Mouse (Mus musculus) hindbrain, postnatal 0 days (tissue): ENCODE data around the gene 2210011C24Rik. TPM values are rescaled to one million over a fixed set of nuclear protein-coding genes. Genes with fewer than 3 reads are reported as not detected.
"Not testable (repeated sequence)": the region's sequence is repeated elsewhere in the genome, so short reads cannot be mapped to it uniquely, and the experiment has no call there.

Experiments used
- ATAC-seq: fragments of 200-750 bp; cut with Nextera tagmentation; 2 replicates; pipeline ENCODE4 v1.8.0; 2017; ENCODE audit warnings: mild to moderate bottlenecking, moderate TSS enrichment, moderate library complexity
- DNase-seq: peaks from one replicate; pipeline ENCODE4 v3.0.0-alpha.2; 2015; ENCODE audit warnings: low spot score
- H3K27ac ChIP-seq: fragments of 300-500 bp; sonication (generic); 2 replicates; pipeline ENCODE4 v1.5.1; 2014; ENCODE audit warnings: mild to moderate bottlenecking
- H3K27me3 ChIP-seq: fragments of 300-500 bp; sonication (generic); 2 replicates; pipeline ENCODE4 v1.6.1; 2014; ENCODE audit warnings: low read length, mixed read lengths; ENCODE audit not compliant: insufficient read depth
- H3K36me3 ChIP-seq: fragments of 300-500 bp; sonication (generic); 2 replicates; pipeline ENCODE4 v1.6.1; 2014; ENCODE audit warnings: low read length, mixed read lengths; ENCODE audit not compliant: insufficient read depth
- H3K4me1 ChIP-seq: fragments of 300-500 bp; sonication (generic); 2 replicates; pipeline ENCODE4 v1.6.1; 2014; ENCODE audit warnings: antibody characterized with exemption, low read length, mixed read lengths; ENCODE audit not compliant: insufficient read depth
- H3K4me2 ChIP-seq: fragments of 300-500 bp; sonication (generic); 2 replicates; pipeline ENCODE4 v1.6.1; 2014; ENCODE audit warnings: low read depth, mild to moderate bottlenecking, low read length, moderate library complexity, mixed read lengths
- H3K4me3 ChIP-seq: fragments of 300-500 bp; sonication (generic); 2 replicates; pipeline ENCODE4 v1.5.1; 2014; ENCODE audit warnings: low read length
- H3K9ac ChIP-seq: fragments of 300-500 bp; sonication (generic); replicated peaks from 2 replicates; pipeline ENCODE4 v1.6.1; 2014; ENCODE audit warnings: mild to moderate bottlenecking, low read length, moderate library complexity, mixed read lengths
- H3K9me3 ChIP-seq: fragments of 300-500 bp; sonication (generic); 2 replicates; pipeline ENCODE4 v1.6.1; 2016; ENCODE audit warnings: low read length, mixed read lengths
- CTCF ChIP-seq: IDR thresholded peaks from 2 replicates; pipeline ENCODE4 v1.5.1; 2016; ENCODE audit warnings: antibody characterized with exemption, control low read depth, low read depth
- WGBS: fragments of 180-500 bp; shearing (Covaris S2); extraction: QIAGEN DNeasy Blood & Tissue Kit; methylation state at CpG from one replicate; pipeline ENCODE4 v1.1.7; 2014; 5-methylcytosine and 5-hydroxymethylcytosine counted together
- polyA plus RNA-seq: library from polyadenylated mRNA; unstranded; fragments of >200 nt; fragmentation: Nextera tagmentation; extraction: Ambion mirVana; gene quantifications from 2 replicates; pipeline ENCODE4 v1.2.1, GENCODE M21; 2015
- total RNA-seq: library from RNA; depleted of rRNA; stranded (reverse); fragments of >200 nt; gene quantifications from 2 replicates; pipeline ENCODE4 v1.2.3, GENCODE M21; 2014

The 2210011C24Rik gene
- total and polyA plus RNA-seq, 2 experiments from 2014 or later, result 1.9 to 4.2 TPM

- no peaks in the 10 kb centered on the region for H3K27me3 ChIP-seq
- WGBS, result 93% methylated on average over 7 of the region's 7 CpGs
- no peak overlapping the region for H3K4me2 ChIP-seq
- H3K4me3 ChIP-seq, result no peak overlapping the region
- H3K9ac ChIP-seq, result no peak overlapping the region
- no peaks in the 10 kb centered on the region for H3K9me3 ChIP-seq
- no peak for ATAC-seq
- H3K4me1 ChIP-seq, result no peaks in the 10 kb centered on the region
- H3K36me3 ChIP-seq, result peaks cover 63% of the 10 kb centered on the region
- H3K27ac ChIP-seq, result no peak overlapping the region
- TF ChIP-seq CTCF, result no peak
- DNase-seq, result no peak
These were observed 22.7 kb downstream of the 2210011C24Rik start for GRCm38 (mm10) chr8:83989243-83989642.

DNA sequence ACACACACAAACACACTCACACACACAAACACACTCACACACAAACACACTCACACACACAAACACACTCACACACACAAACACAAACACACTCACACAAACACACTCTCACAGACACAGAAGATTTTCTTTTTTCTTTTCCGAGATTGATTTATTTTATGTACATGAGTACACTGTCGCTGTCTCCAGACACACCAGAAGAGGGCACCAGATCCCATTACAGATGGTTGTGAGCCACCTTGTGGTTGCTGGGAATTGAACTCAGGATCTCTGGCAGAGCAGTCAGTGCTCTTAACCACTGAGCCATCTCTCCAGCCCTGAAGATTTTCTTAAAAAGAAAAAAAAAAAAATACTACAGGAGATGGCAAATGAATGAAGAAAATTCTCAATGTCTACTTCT, 28.7 kb downstream of the 2210011C24Rik start:
- 95% methylated on average over 2 of the region's 2 CpGs for WGBS
- H3K4me1 ChIP-seq, result not testable (repeated sequence)
- H3K36me3 ChIP-seq, result peaks cover 57% of the 10 kb centered on the region

GRCm38 (mm10) chr8:83982449-83982848, 29.5 kb downstream of the 2210011C24Rik start:
- no peak overlapping the region for H3K4me2 ChIP-seq
- H3K9ac ChIP-seq, result no peak overlapping the region
- WGBS, result 90% methylated on average over 4 of the region's 4 CpGs
- H3K27ac ChIP-seq, result no peak overlapping the region
- peaks cover 3% of the 10 kb centered on the region; the same call in 1 of the 2 replicates for H3K4me1 ChIP-seq
- DNase-seq (no peak), ATAC-seq (no peak)
- H3K27me3 ChIP-seq, result no peaks in the 10 kb centered on the region
- no peak overlapping the region for H3K4me3 ChIP-seq
- TF ChIP-seq CTCF, result no peak
- H3K9me3 ChIP-seq, result no peaks in the 10 kb centered on the region
- peaks cover 51% of the 10 kb centered on the region for H3K36me3 ChIP-seq

More for the DNA sequence above, 28.7 kb downstream of the 2210011C24Rik start:
- peak; percentile 36 for TF ChIP-seq CTCF
- not testable (repeated sequence) for H3K4me3 ChIP-seq, H3K9ac ChIP-seq, DNase-seq, H3K27me3 ChIP-seq, H3K9me3 ChIP-seq, H3K4me2 ChIP-seq, ATAC-seq, H3K27ac ChIP-seq

DNA sequence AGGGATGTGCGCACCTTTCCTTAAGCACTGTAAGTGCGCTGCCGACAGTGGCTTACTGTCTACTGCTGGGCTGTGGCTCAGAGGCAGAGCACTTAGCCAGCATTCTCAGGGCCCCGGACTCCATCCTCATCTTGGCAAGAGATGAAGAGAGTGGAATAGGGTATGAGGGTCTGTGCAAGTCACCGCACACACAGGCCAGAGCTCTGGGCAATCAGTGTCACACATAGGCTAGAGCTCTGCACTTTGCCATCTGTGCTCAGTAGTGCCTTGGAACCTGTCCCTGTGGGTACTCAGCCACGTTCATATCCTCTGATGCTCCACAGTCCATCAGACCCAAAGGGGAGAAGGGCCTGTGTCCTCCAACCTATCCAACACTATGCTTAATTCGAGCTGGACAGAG, 30.4 kb downstream of the 2210011C24Rik start:
- no peak for TF ChIP-seq CTCF
- Histone ChIP-seq H3K4me2 (no peak overlapping the region), H3K36me3 (peaks cover 44% of the 10 kb centered on the region), H3K27ac (no peak overlapping the region), H3K9ac (no peak overlapping the region), H3K4me3 (no peak overlapping the region), H3K9me3 (no peaks in the 10 kb centered on the region), H3K27me3 (no peaks in the 10 kb centered on the region), H3K4me1 (peaks cover 6% of the 10 kb centered on the region; the same call in 1 of the 2 replicates)
- 90% methylated on average over 7 of the region's 7 CpGs for WGBS
- no peak for ATAC-seq
- no peak for DNase-seq

GRCm38 (mm10) chr8:83980845-83981244, 31.1 kb downstream of the 2210011C24Rik start:
- H3K27ac ChIP-seq, result no peak overlapping the region
- H3K4me2 ChIP-seq, result no peak overlapping the region
- H3K27me3 ChIP-seq, result no peaks in the 10 kb centered on the region
- H3K9ac ChIP-seq, result no peak overlapping the region
- H3K9me3 ChIP-seq, result no peaks in the 10 kb centered on the region
- no peak for DNase-seq
- H3K4me1 ChIP-seq, result peaks cover 6% of the 10 kb centered on the region; the same call in 1 of the 2 replicates
- 65% methylated on average over 8 of the region's 8 CpGs for WGBS
- ATAC-seq, result no peak
- peaks cover 37% of the 10 kb centered on the region for H3K36me3 ChIP-seq
- TF ChIP-seq CTCF, result no peak
- no peak overlapping the region for H3K4me3 ChIP-seq

- no peak for TF ChIP-seq CTCF
- ATAC-seq, result no peak
- no peaks in the 10 kb centered on the region for H3K9me3 ChIP-seq
- no peak overlapping the region for H3K9ac ChIP-seq
- H3K4me1 ChIP-seq, result peaks cover 6% of the 10 kb centered on the region; the same call in 1 of the 2 replicates
- H3K4me3 ChIP-seq, result no peak overlapping the region
- WGBS, result 63% methylated on average over 1 of the region's 1 CpGs
- no peaks in the 10 kb centered on the region for H3K27me3 ChIP-seq
- peaks cover 34% of the 10 kb centered on the region for H3K36me3 ChIP-seq
- DNase-seq, result no peak
- H3K27ac ChIP-seq, result no peak overlapping the region
- no peak overlapping the region for H3K4me2 ChIP-seq
These were observed 31.7 kb downstream of the 2210011C24Rik start for GRCm38 (mm10) chr8:83980250-83980649.

GRCm38 (mm10) chr8:83978200-83978599, 33.8 kb downstream of the 2210011C24Rik start:
- Histone ChIP-seq H3K27ac (no peak overlapping the region), H3K4me2 (no peak overlapping the region), H3K9me3 (no peaks in the 10 kb centered on the region)

More at GRCm38 (mm10) chr8:83978200-83978599, 33.8 kb downstream of the 2210011C24Rik start:
- DNase-seq, result no peak
- 69% methylated on average over 9 of the region's 9 CpGs for WGBS
- Histone ChIP-seq H3K9ac (no peak overlapping the region), H3K27me3 (no peaks in the 10 kb centered on the region), H3K4me3 (no peak overlapping the region), H3K36me3 (peaks cover 19% of the 10 kb centered on the region), H3K4me1 (peaks cover 19% of the 10 kb centered on the region)
- ATAC-seq, result no peak
- no peak for TF ChIP-seq CTCF
